Mouse (Mus musculus) MEL (cell line): ENCODE results near the gene Spsb1. TPM values are rescaled to one million over a fixed set of nuclear protein-coding genes. Genes with fewer than 3 reads are reported as not detected.

Source experiments
- DNase-seq: peaks from one replicate; pipeline ENCODE4 v3.0.0; 2011; ENCODE audit warnings: low read depth, low spot score
- H3K27ac ChIP-seq: 2 replicates; pipeline ENCODE4 v1.5.1; 2012; ENCODE audit warnings: low read depth, mild to moderate bottlenecking, control low read depth, low read length, moderate library complexity; ENCODE audit not compliant: control insufficient read depth
- H3K27me3 ChIP-seq, 2 experiments: fragments of 150-350 bp in 1 of 2; sonication (generic) in 1 of 2; 2 replicates each; pipeline ENCODE4 v1.6.1; 2012; ENCODE audit warnings: low read length in 2 of 2, mild to moderate bottlenecking in 2 of 2, improper control_type of control experiment in 1 of 2, moderate library complexity in 1 of 2; ENCODE audit not compliant: insufficient read depth in 2 of 2, control insufficient read depth in 1 of 2
- H3K36me3 ChIP-seq, 2 experiments: 2 replicates each; pipeline ENCODE4 v1.6.1; 2012 to 2014; ENCODE audit warnings: low read length in 2 of 2, improper control_type of control experiment in 1 of 2, inconsistent platforms in 1 of 2, mild to moderate bottlenecking in 1 of 2; ENCODE audit not compliant: insufficient read depth in 2 of 2, control insufficient read depth in 1 of 2
- H3K4me1 ChIP-seq, 2 experiments: fragments of 150-350 bp in 1 of 2; sonication (generic) in 1 of 2; 2 replicates each; pipeline ENCODE4 v1.6.1; 2012; ENCODE audit warnings: low read length in 2 of 2, improper control_type of control experiment in 1 of 2, mild to moderate bottlenecking in 1 of 2; ENCODE audit not compliant: insufficient read depth in 2 of 2, control insufficient read depth in 1 of 2
- H3K4me3 ChIP-seq, 2 experiments: fragments of 150-350 bp in 1 of 2; sonication (generic) in 1 of 2; 2 replicates each; pipeline ENCODE4 v1.5.1; 2012; ENCODE audit warnings: low read depth in 2 of 2, low read length in 2 of 2, mild to moderate bottlenecking in 2 of 2, moderate library complexity in 2 of 2, control low read depth in 1 of 2, improper control_type of control experiment in 1 of 2; ENCODE audit not compliant: control insufficient read depth in 1 of 2, insufficient read depth in 1 of 2
- H3K79me2 ChIP-seq: 2 replicates; pipeline ENCODE4 v1.6.1; 2012; ENCODE audit warnings: mild to moderate bottlenecking, low read length, moderate library complexity; ENCODE audit not compliant: control insufficient read depth, poor library complexity, insufficient read depth
- H3K9ac ChIP-seq: 2 replicates; pipeline ENCODE4 v1.6.1; 2012; ENCODE audit warnings: low read depth, mild to moderate bottlenecking, control low read depth, low read length, moderate library complexity; ENCODE audit not compliant: control insufficient read depth, poor library complexity, severe bottlenecking
- H3K9me3 ChIP-seq: fragments of 150-350 bp; sonication (generic); replicated peaks from 2 replicates; pipeline ENCODE4 v1.6.1; 2012; ENCODE audit warnings: mild to moderate bottlenecking, low read length, improper control_type of control experiment, moderate library complexity; ENCODE audit not compliant: insufficient read depth
- BHLHE40 ChIP-seq: IDR thresholded peaks from 2 replicates; pipeline ENCODE4 v1.6.1; 2012; ENCODE audit warnings: low read depth, mild to moderate bottlenecking, inconsistent platforms, low read length, improper control_type of control experiment, borderline replicate concordance
- CTCF ChIP-seq, 3 experiments: IDR thresholded peaks in 2 of 3; conservative IDR thresholded peaks in 1 of 3; 2 replicates each; pipeline ENCODE4 v1.5.1; 2011 to 2012; ENCODE audit warnings: low read length in 3 of 3, low read depth in 2 of 3, mild to moderate bottlenecking in 2 of 3, improper control_type of control experiment in 1 of 3, inconsistent platforms in 1 of 3, mixed read lengths in 1 of 3, moderate library complexity in 1 of 3; ENCODE audit not compliant: control insufficient read depth in 1 of 3, insufficient read depth in 1 of 3, poor library complexity in 1 of 3, severe bottlenecking in 1 of 3
- GABPA ChIP-seq: IDR thresholded peaks from 2 replicates; pipeline ENCODE4 v1.6.1; 2012; ENCODE audit warnings: low read depth, mild to moderate bottlenecking, inconsistent platforms, low read length, improper control_type of control experiment, moderate library complexity
- KAT2A ChIP-seq: conservative IDR thresholded peaks from 2 replicates; pipeline ENCODE4 v1.6.1; 2012; ENCODE audit warnings: low read depth, low read length, improper control_type of control experiment, inconsistent platforms
- MAFK ChIP-seq: IDR thresholded peaks from 2 replicates; pipeline ENCODE4 v1.6.1; 2011; ENCODE audit warnings: low read depth, mild to moderate bottlenecking, low read length, improper control_type of control experiment, borderline replicate concordance
- MXI1 ChIP-seq: IDR thresholded peaks from 2 replicates; pipeline ENCODE4 v1.6.1; 2011; ENCODE audit warnings: mild to moderate bottlenecking, low read depth, low read length, improper control_type of control experiment
- MYC ChIP-seq: IDR thresholded peaks from 2 replicates; pipeline ENCODE4 v1.6.1; 2011; ENCODE audit warnings: low read depth, mild to moderate bottlenecking, low read length, improper control_type of control experiment, moderate library complexity
- NELFE ChIP-seq: IDR thresholded peaks from 2 replicates; pipeline ENCODE4 v1.6.1; 2011; ENCODE audit warnings: low read depth, low read length, improper control_type of control experiment
- NRF1 ChIP-seq: IDR thresholded peaks from 2 replicates; pipeline ENCODE4 v1.6.1; 2014; ENCODE audit warnings: low read depth, mild to moderate bottlenecking, inconsistent platforms, low read length, improper control_type of control experiment, moderate library complexity; ENCODE audit not compliant: poor library complexity, insufficient read depth, severe bottlenecking
- POLR2A ChIP-seq, 2 experiments: IDR thresholded peaks; 2 replicates each; pipeline ENCODE4 v1.6.1; 2011 to 2012; ENCODE audit warnings: low read length in 2 of 2, mild to moderate bottlenecking in 2 of 2, control low read depth in 1 of 2, improper control_type of control experiment in 1 of 2, low read depth in 1 of 2, moderate library complexity in 1 of 2; ENCODE audit not compliant: control insufficient read depth in 1 of 2, insufficient read depth in 1 of 2, poor library complexity in 1 of 2
- POLR2AphosphoS2 ChIP-seq: IDR thresholded peaks from 2 replicates; pipeline ENCODE4 v1.6.1; 2011; ENCODE audit warnings: low read length, improper control_type of control experiment
- RAD21 ChIP-seq: IDR thresholded peaks from 2 replicates; pipeline ENCODE4 v1.6.1; 2011; ENCODE audit warnings: mild to moderate bottlenecking, low read depth, low read length, improper control_type of control experiment
- TAL1 ChIP-seq: IDR thresholded peaks from 2 replicates; pipeline ENCODE4 v1.6.1; 2012; ENCODE audit warnings: mild to moderate bottlenecking, inconsistent platforms, low read length, moderate library complexity, mixed read lengths
- TBP ChIP-seq: IDR thresholded peaks from 2 replicates; pipeline ENCODE4 v1.8.0; 2011; ENCODE audit warnings: low read depth, low read length, improper control_type of control experiment
- TCF12 ChIP-seq: IDR thresholded peaks from 2 replicates; pipeline ENCODE4 v1.6.1; 2014; ENCODE audit warnings: low read depth, mild to moderate bottlenecking, inconsistent platforms, low read length, improper control_type of control experiment, moderate library complexity
- USF2 ChIP-seq, 2 experiments: IDR thresholded peaks; 2 replicates each; pipeline ENCODE4 v1.6.1; 2011 to 2012; ENCODE audit warnings: improper control_type of control experiment in 2 of 2, low read length in 2 of 2, borderline replicate concordance in 1 of 2, inconsistent platforms in 1 of 2, low read depth in 1 of 2, mild to moderate bottlenecking in 1 of 2; ENCODE audit not compliant: insufficient read depth in 1 of 2
- ZKSCAN1 ChIP-seq: IDR thresholded peaks from 2 replicates; pipeline ENCODE4 v1.6.1; 2012; ENCODE audit warnings: low read depth, mild to moderate bottlenecking, inconsistent platforms, low read length, improper control_type of control experiment, moderate library complexity
- polyA plus RNA-seq, 2 experiments: library from polyadenylated mRNA; stranded (reverse) in 1 of 2; unstranded in 1 of 2; fragments of >175 nt in 1 of 2; fragments of >200 nt in 1 of 2; gene quantifications; 2 replicates each; pipeline versions ENCODE4 v1.2.1 to v1.2.4; 2012; ENCODE audit warnings: low replicate concordance in 2 of 2, low read depth in 1 of 2; ENCODE audit not compliant: insufficient read length in 2 of 2, insufficient read depth in 1 of 2, missing spikeins in 1 of 2
- total RNA-seq: library from RNA; depleted of rRNA; stranded (reverse); fragments of 300-350 nt; gene quantifications from 2 replicates; pipeline ENCODE4 v1.2.3, GENCODE M21; 2012

The Spsb1 gene
- total and polyA plus RNA-seq, 3 experiments, result 0.12 to 0.25 TPM; not detected in 1

GRCm38 (mm10) chr4:150002021-150002528 lies 47.2 kb upstream of the Spsb1 start:
- Histone ChIP-seq H3K27ac (peak overlapping the region; percentile 44), H3K9me3 (no peaks in the 10 kb centered on the region), H3K27me3 (no peaks in the 10 kb centered on the region), H3K4me3 (peak overlapping the region in 1 of 2 experiments; percentile 27; a peak in 2 of 4 replicates), H3K36me3 (peaks cover 0 to 14% of the 10 kb centered on the region in 2 experiments; a peak in 2 of 4 replicates), H3K9ac (peak overlapping the region; percentile 70)
- peak; percentile 79 for DNase-seq
- no peak for TF ChIP-seq ZKSCAN1
- no peak for TF ChIP-seq TAL1
- peak; percentile 69; the same call in 1 of the 2 replicates for TF ChIP-seq MAFK
- TF ChIP-seq POLR2A (IDR thresholded peaks at IDR 0.05; ENCODE audit: control insufficient read depth in 1 of 2, insufficient read depth in 1 of 2, low read depth in 1 of 2, low read length in 2 of 2, poor library complexity in 1 of 2), result peak in 1 of 2 experiments; percentile 51; a peak in 1 of 4 replicates
- TF ChIP-seq MYC, result 0 out of 2 replicates have a peak, but pooled peaks have one; percentile 43
- TF ChIP-seq TBP, result peak; percentile 71
- TF ChIP-seq USF2 (IDR thresholded peaks at IDR 0.05; ENCODE audit: borderline replicate concordance in 1 of 2, insufficient read depth in 1 of 2, low read depth in 1 of 2, low read length in 2 of 2), result no peak
- no peak for TF ChIP-seq KAT2A
- TF ChIP-seq NRF1, result no peak
- no peak for TF ChIP-seq POLR2AphosphoS2
- no peak for TF ChIP-seq MXI1
- no peak for TF ChIP-seq BHLHE40
- peak; percentile 81; the same call in 1 of the 2 replicates for TF ChIP-seq GABPA
- TF ChIP-seq, all 39 proteins: peak for 5
- Histone ChIP-seq H3K4me1 (peaks cover 6 to 20% of the 10 kb centered on the region in 2 experiments; a peak in 3 of 4 replicates), H3K79me2 (peaks cover 5% of the 10 kb centered on the region; the same call in 1 of the 2 replicates)

DNA sequence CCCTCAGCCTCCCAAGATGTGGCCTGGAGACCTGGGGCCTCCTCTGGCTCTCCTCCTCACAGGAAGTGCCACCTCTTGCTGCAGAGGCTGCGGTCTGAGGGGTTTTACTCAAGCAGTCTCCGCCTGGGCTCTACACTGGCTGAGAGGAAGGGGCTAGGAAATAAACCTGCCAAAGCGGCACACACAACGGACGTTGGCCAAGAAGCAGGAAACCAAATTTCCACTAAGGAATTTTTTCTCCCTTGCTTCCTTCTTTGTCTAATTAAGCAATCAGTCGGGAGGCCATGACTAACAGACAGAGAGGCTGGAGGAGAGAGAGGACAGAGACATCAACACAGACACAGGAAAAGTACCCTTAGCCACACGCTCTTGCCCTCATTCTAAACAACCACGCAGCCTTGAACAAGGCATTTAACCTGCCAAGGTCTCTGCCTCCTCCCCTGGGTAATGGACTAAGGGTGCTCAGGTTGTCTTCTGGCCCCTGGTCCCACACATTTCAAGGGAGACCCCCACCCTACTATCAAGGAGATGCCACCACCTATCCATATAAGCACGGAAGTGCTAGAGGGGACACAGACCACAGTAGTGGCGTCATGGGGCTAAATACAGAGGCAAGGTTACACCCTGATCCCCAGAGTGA lies 46.5 kb upstream of the Spsb1 start:
- no peaks in the 10 kb centered on the region for H3K9me3 ChIP-seq
- H3K4me1 ChIP-seq, result peaks cover 6 to 18% of the 10 kb centered on the region in 2 experiments; a peak in 3 of 4 replicates
- no peak for DNase-seq
- no peaks in the 10 kb centered on the region for H3K27me3 ChIP-seq
- no peak overlapping the region for H3K9ac ChIP-seq
- peaks cover 5% of the 10 kb centered on the region; the same call in 1 of the 2 replicates for H3K79me2 ChIP-seq
- no peak overlapping the region for H3K4me3 ChIP-seq
- TF ChIP-seq NELFE (no peak), RAD21 (no peak), CTCF (IDR thresholded peaks at IDR 0.05 in 2 of 3, conservative IDR thresholded peaks at IDR 0.05 in 1 of 3; ENCODE audit: control insufficient read depth in 1 of 3, insufficient read depth in 1 of 3, low read depth in 2 of 3, low read length in 3 of 3, poor library complexity in 1 of 3, severe bottlenecking in 1 of 3) (no peak), TCF12 (no peak)
- peaks cover 0 to 14% of the 10 kb centered on the region in 2 experiments; a peak in 2 of 4 replicates for H3K36me3 ChIP-seq
- peak overlapping the region; percentile 44 for H3K27ac ChIP-seq
